ENCODE assay signal across 11 mouse cellular contexts in the genomic region with DNA sequence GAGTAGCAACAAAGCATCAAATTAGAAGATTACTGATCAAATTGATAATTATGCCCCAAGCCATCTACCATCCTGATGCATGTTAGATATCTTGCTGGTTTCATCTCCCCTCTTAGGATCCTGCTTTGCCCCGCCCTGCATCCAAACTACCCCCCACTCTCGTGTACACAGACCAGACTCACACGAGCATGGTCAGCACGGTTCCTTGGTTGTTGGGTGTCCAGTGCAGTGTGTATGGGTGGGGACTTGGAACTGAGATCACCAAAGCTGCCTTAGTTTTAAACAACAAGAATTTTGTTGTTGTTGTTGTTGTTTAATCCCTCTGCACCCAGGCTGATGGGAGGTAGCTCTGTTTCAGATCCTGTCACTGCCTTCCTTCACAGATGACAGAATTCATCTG.
"Had no signal": no experiment of that assay in that cellular context is flagged by ENCODE, and none has a peak within 500 bp of the region (broad histone marks: within the 10 kb centered on the region; RNA-seq: fewer than 3 reads in every experiment).

No protein-coding gene starts in this region.

- H3K9ac ChIP-seq: liver, embryonic 15.5 days; lung, embryonic 14.5 days; midbrain, embryonic 13.5 days had no signal

- H3K36me3 ChIP-seq: midbrain, embryonic 13.5 days had no signal

- H3K4me2 ChIP-seq: liver, embryonic 11.5 days; liver, embryonic 15.5 days; lung, embryonic 14.5 days; midbrain, embryonic 13.5 days had no signal

- H3K27me3 ChIP-seq: liver, embryonic 15.5 days; midbrain, embryonic 13.5 days had no signal

- H3K9me3 ChIP-seq: limb, embryonic 10.5 days; liver, embryonic 15.5 days; midbrain, embryonic 13.5 days had no signal

- H3K4me3 ChIP-seq: left cerebral cortex, adult 2 months; limb, embryonic 10.5 days; liver, embryonic 15.5 days; midbrain, embryonic 13.5 days had no signal

- DNase-seq: kidney, adult 18-20 months; lung, postnatal 36 days; right cerebral cortex, postnatal 14 days; thymus, postnatal 4 days had no signal

- ATAC-seq: inflammation-experienced regulatory T-cells, adult 6 months; midbrain, embryonic 13.5 days had no signal

- H3K27ac ChIP-seq: left cerebral cortex, adult 2 months; limb, embryonic 10.5 days; liver, embryonic 15.5 days; midbrain, embryonic 13.5 days had no signal
